Mouse (Mus musculus) midbrain, embryonic 12.5 days (tissue): ENCODE data around the gene Ttc4. TPM values are rescaled to one million over a fixed set of nuclear protein-coding genes. Genes with fewer than 3 reads are reported as not detected.

Experiments used
- ATAC-seq: fragments of 200-750 bp; cut with Nextera tagmentation; 2 replicates; pipeline ENCODE4 v1.8.0; 2017; ENCODE audit warnings: low read depth, moderate TSS enrichment, moderate library complexity; ENCODE audit not compliant: low FRiP score
- H3K27ac ChIP-seq: fragments of 300-500 bp; sonication (generic); replicated peaks from 2 replicates; pipeline ENCODE4 v1.5.1; 2016; ENCODE audit warnings: mild to moderate bottlenecking
- H3K27me3 ChIP-seq: fragments of 300-500 bp; sonication (generic); 2 replicates; pipeline ENCODE4 v1.6.1; 2016; ENCODE audit warnings: mild to moderate bottlenecking
- H3K36me3 ChIP-seq: fragments of 300-500 bp; sonication (generic); 2 replicates; pipeline ENCODE4 v1.6.1; 2016
- H3K4me1 ChIP-seq: fragments of 300-500 bp; sonication (generic); 2 replicates; pipeline ENCODE4 v1.6.1; 2016
- H3K4me2 ChIP-seq: fragments of 300-500 bp; sonication (generic); replicated peaks from 2 replicates; pipeline ENCODE4 v1.6.1; 2016; ENCODE audit warnings: mild to moderate bottlenecking, moderate library complexity
- H3K4me3 ChIP-seq: fragments of 300-500 bp; sonication (generic); 2 replicates; pipeline ENCODE4 v1.5.1; 2016; ENCODE audit warnings: mild to moderate bottlenecking
- H3K9ac ChIP-seq: fragments of 300-500 bp; sonication (generic); replicated peaks from 2 replicates; pipeline ENCODE4 v1.6.1; 2016; ENCODE audit warnings: mild to moderate bottlenecking, moderate library complexity
- H3K9me3 ChIP-seq: fragments of 300-500 bp; sonication (generic); 2 replicates; pipeline ENCODE4 v1.6.1; 2016; ENCODE audit warnings: mild to moderate bottlenecking
- WGBS: fragments of 180-500 bp; shearing (Covaris S2); methylation state at CpG from one replicate; pipeline ENCODE4 v1.1.7; 2016; 5-methylcytosine and 5-hydroxymethylcytosine counted together
- polyA plus RNA-seq: library from polyadenylated mRNA; unstranded; fragments of >200 nt; fragmentation: Nextera tagmentation; extraction: Ambion mirVana; gene quantifications from 2 replicates; pipeline ENCODE4 v1.2.1, GENCODE M21; 2016

Gene Ttc4
- polyA plus RNA-seq, 1 experiment from 2014 or later, result 101 TPM

DNA sequence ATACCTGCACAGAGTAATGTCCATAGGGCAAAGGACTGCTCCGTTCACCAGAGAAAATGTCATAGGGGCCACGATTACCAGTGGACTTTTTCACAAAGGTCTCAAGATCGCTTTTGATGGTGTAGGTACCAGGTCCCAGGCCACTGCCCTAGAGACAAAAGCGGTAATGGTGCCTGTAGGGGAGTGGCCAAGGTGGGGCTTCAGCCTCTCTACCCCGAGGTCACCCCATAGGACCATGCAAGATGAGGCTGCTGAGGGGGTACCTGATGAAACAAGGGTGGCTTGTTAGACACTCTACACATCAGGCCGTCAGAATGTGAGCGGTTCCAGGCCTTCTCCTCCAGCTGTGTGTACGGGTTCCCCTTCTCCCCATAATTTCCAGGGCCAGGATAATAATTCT is 65.6 kb downstream of the Ttc4 start:
- no peak overlapping the region for H3K9ac ChIP-seq
- H3K27ac ChIP-seq, result no peak overlapping the region
- H3K36me3 ChIP-seq, result no peaks in the 10 kb centered on the region
- no peak for ATAC-seq
- H3K4me3 ChIP-seq, result no peak overlapping the region
- 68% methylated on average over 8 of the region's 8 CpGs for WGBS
- peaks cover 26% of the 10 kb centered on the region for H3K27me3 ChIP-seq
- no peak overlapping the region for H3K4me2 ChIP-seq
- peaks cover 15% of the 10 kb centered on the region for H3K4me1 ChIP-seq
- H3K9me3 ChIP-seq, result no peaks in the 10 kb centered on the region

Other genes starting within 250 kb of the Ttc4 start
- gene Pcsk9, start 214.6 kb downstream of the Ttc4 start, polyA plus RNA-seq, result 1.8 and 1.9 TPM in 2 replicates
- gene Bsnd, start 186.7 kb downstream of the Ttc4 start, polyA plus RNA-seq, result not detected in 2 replicates
- gene Dhcr24, start 117.9 kb downstream of the Ttc4 start, polyA plus RNA-seq, result 6.7 and 7.7 TPM in 2 replicates
- gene Lexm, start 61.7 kb downstream of the Ttc4 start, polyA plus RNA-seq, result 0.27 and 0.79 TPM in 2 replicates
- 0.40 and 0.58 TPM in 2 replicates for gene Ttc22, start 56.5 kb downstream of the Ttc4 start, polyA plus RNA-seq
- 12.0 and 13.3 TPM in 2 replicates for gene Pars2, start 27.9 kb downstream of the Ttc4 start, polyA plus RNA-seq
- gene Mroh7, start 52.0 kb upstream of the Ttc4 start, polyA plus RNA-seq, result 0.08 TPM in 1 of 2 replicates, not detected in the other
- gene Fam151a, start 54.9 kb upstream of the Ttc4 start, polyA plus RNA-seq, result not detected in 2 replicates
- gene Acot11, start 126.1 kb upstream of the Ttc4 start, polyA plus RNA-seq, result 1.5 and 1.6 TPM in 2 replicates
- gene Ssbp3, start 231.8 kb upstream of the Ttc4 start, polyA plus RNA-seq, result 277 and 309 TPM in 2 replicates